Mouse (Mus musculus) lung, adult 2 months (tissue): ENCODE measurements around the gene Hs2st1. TPM values are rescaled to one million over a fixed set of nuclear protein-coding genes. Genes with fewer than 3 reads are reported as not detected.

Experiments
- DNase-seq: peaks from one replicate; pipeline ENCODE4 v3.0.0; 2022
- H3K4me1 ChIP-seq: fragments of 200-500 bp; 2 replicates; pipeline ENCODE4 v1.6.1; 2011; ENCODE audit warnings: low read length; ENCODE audit not compliant: control insufficient read depth, insufficient read depth
- H3K4me3 ChIP-seq: fragments of 200-500 bp; replicated peaks from 2 replicates; pipeline ENCODE3; 2011; ENCODE audit warnings: low read depth, mild to moderate bottlenecking, control low read depth, low read length; ENCODE audit errors: extremely low read depth
- CTCF ChIP-seq: fragments of 200-500 bp; IDR thresholded peaks from 2 replicates; pipeline ENCODE4 v1.5.1; 2011; ENCODE audit warnings: mild to moderate bottlenecking, low read length, control low read depth; ENCODE audit not compliant: insufficient read depth
- POLR2A ChIP-seq: fragments of 200-500 bp; IDR thresholded peaks from 2 replicates; pipeline ENCODE4 v1.6.1; 2011; ENCODE audit warnings: low read depth, mild to moderate bottlenecking, control low read depth, low read length, borderline replicate concordance; ENCODE audit errors: extremely low read depth
- WGBS: fragments of 180-500 bp; shearing (Covaris S2); methylation state at CpG from one replicate; pipeline ENCODE4 v1.1.7; 2018; 5-methylcytosine and 5-hydroxymethylcytosine counted together
- polyA plus RNA-seq: library from polyadenylated mRNA; depleted of rRNA; stranded (reverse); fragments of >200 nt; gene quantifications from 2 replicates; pipeline ENCODE4 v1.2.3, GENCODE M21; 2012

Hs2st1 gene
- polyA plus RNA-seq, 1 experiment: 28.4 TPM

- WGBS: 74% methylated on average over 3 of the region's 3 CpGs
- DNase-seq: no peak
- Histone ChIP-seq H3K4me1 (no peaks in the 10 kb centered on the region), H3K4me3 (no peak overlapping the region)
- TF ChIP-seq POLR2A (no peak), CTCF (no peak)
These were observed 133.9 kb downstream of the Hs2st1 start for GRCm38 (mm10) chr3:144436076-144436475.

GRCm38 (mm10) chr3:144435281-144435680 lies 134.7 kb downstream of the Hs2st1 start:
- 91% methylated on average over 16 of the region's 16 CpGs for WGBS
- Histone ChIP-seq H3K4me1 (no peaks in the 10 kb centered on the region), H3K4me3 (no peak overlapping the region)
- TF ChIP-seq CTCF (no peak), POLR2A (no peak)
- no peak for DNase-seq

- 87% methylated on average over 17 of the region's 17 CpGs for WGBS
These were observed 135.7 kb downstream of the Hs2st1 start for GRCm38 (mm10) chr3:144434276-144434675.

GRCm38 (mm10) chr3:144433039-144433438 lies 136.9 kb downstream of the Hs2st1 start:
- WGBS: 84% methylated on average over 7 of the region's 7 CpGs

More at GRCm38 (mm10) chr3:144434276-144434675, 135.7 kb downstream of the Hs2st1 start:
- DNase-seq: no peak
- TF ChIP-seq CTCF (no peak), POLR2A (no peak)
- Histone ChIP-seq H3K4me1 (no peaks in the 10 kb centered on the region), H3K4me3 (no peak overlapping the region)

GRCm38 (mm10) chr3:144432143-144432577 lies 137.8 kb downstream of the Hs2st1 start:
- Histone ChIP-seq H3K4me3 (no peak overlapping the region), H3K4me1 (no peaks in the 10 kb centered on the region)
- no peak for DNase-seq
- TF ChIP-seq CTCF: no peak
- no peak for TF ChIP-seq POLR2A
- 62% methylated on average over 10 of the region's 10 CpGs for WGBS

More at GRCm38 (mm10) chr3:144433039-144433438, 136.9 kb downstream of the Hs2st1 start:
- Histone ChIP-seq H3K4me3 (no peak overlapping the region), H3K4me1 (no peaks in the 10 kb centered on the region)
- TF ChIP-seq POLR2A (no peak), CTCF (no peak)
- no peak for DNase-seq

GRCm38 (mm10) chr3:144428514-144429431 lies 141.2 kb downstream of the Hs2st1 start:
- Histone ChIP-seq H3K4me1 (no peaks in the 10 kb centered on the region), H3K4me3 (no peak overlapping the region)
- WGBS: 63% methylated on average over 8 of the region's 8 CpGs
- TF ChIP-seq CTCF (no peak), POLR2A (no peak)
- no peak for DNase-seq

- TF ChIP-seq POLR2A: no peak
- TF ChIP-seq CTCF: no peak
- 82% methylated on average over 4 of the region's 4 CpGs for WGBS
- no peak for DNase-seq
- Histone ChIP-seq H3K4me1 (no peaks in the 10 kb centered on the region), H3K4me3 (no peak overlapping the region)
These were observed 144.9 kb downstream of the Hs2st1 start for GRCm38 (mm10) chr3:144425041-144425448.

GRCm38 (mm10) chr3:144421404-144422180 lies 148.4 kb downstream of the Hs2st1 start:
- no peak for DNase-seq
- no peak for TF ChIP-seq CTCF
- no peak for TF ChIP-seq POLR2A
- Histone ChIP-seq H3K4me3 (no peak overlapping the region), H3K4me1 (no peaks in the 10 kb centered on the region)
- WGBS: 64% methylated on average over 7 of the region's 7 CpGs

- Histone ChIP-seq H3K4me3 (no peak overlapping the region), H3K4me1 (no peaks in the 10 kb centered on the region)
- 77% methylated on average over 7 of the region's 7 CpGs for WGBS
- TF ChIP-seq POLR2A: no peak
- DNase-seq: no peak
These were observed 156.2 kb downstream of the Hs2st1 start for GRCm38 (mm10) chr3:144413821-144414220.
